Mouse (Mus musculus) testis, adult 2 months (tissue): Measurements from ENCODE around the gene Tmem120b.

Experiments used
- CTCF ChIP-seq: fragments of 200-500 bp; IDR thresholded peaks from 2 replicates; pipeline ENCODE4 v1.5.1; 2012; ENCODE audit warnings: low read depth, mild to moderate bottlenecking, inconsistent platforms, low read length, moderate library complexity; ENCODE audit not compliant: control insufficient read depth, insufficient read depth, insufficient replicate concordance
- POLR2A ChIP-seq: fragments of 200-500 bp; IDR thresholded peaks from 2 replicates; pipeline ENCODE4 v1.6.1; 2012; ENCODE audit warnings: low read depth, mild to moderate bottlenecking, inconsistent platforms, low read length, moderate library complexity; ENCODE audit not compliant: control insufficient read depth

DNA sequence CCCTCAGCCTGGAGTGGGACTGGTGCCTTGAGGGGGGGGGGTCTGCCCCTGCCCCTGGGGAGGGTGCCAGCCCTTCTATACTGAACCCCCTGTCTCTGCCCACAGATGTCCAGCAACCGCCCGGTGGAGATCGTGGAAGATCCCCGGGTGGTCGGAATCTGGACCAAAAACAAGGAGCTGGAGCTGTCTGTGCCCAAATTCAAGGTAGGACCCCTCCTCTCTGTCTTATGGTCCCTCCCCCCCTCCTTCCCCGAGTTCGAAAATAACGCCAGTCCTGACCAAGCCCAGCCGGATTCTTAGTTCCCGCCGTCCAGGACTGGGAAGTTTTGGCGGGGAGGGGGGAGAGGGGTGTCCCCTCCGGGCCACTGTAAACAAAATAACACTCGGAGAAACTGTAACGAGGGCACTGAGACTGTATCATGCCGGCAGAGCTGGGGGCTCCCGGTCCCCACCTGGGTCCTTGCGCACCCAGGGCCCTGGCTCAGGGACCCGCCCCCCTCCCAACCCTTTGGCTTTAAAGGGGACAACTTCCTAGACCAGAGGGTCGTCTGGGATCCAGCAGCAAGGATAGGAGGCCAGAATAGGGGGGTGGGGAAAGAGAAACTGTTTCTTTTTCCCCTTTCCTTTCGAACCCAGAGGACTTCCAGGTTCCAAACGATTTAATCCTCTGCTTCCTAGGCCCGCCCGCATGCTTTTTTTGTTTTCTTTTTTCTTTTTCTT, 75.2 kb downstream of the Tmem120b start:
- TF ChIP-seq POLR2A (no peak), CTCF (no peak)
